Comparison of ENCODE assay signal across 10 mouse cellular contexts in the genomic region with DNA sequence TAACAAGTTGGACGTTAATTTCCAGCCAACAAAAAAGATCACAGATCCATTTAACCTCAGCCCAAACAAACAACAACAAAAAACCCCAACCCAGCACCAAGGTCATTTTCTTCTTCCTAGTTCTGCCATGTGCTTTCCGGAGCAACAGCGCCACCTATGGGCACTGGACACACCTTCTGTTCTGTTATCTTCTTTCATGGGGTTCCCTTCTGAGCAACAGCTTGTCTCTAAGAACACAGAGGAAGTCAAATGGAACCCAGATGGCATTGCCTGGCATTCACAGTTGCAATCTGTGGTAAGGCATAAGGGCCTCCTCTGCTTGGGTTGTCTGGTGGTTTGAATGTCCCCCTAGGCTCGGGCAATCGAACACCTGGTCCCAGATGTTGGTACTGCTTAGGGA. TPM values are rescaled to one million over a fixed set of nuclear protein-coding genes. Genes with fewer than 3 reads are reported as not detected.
DNase-seq lines count a peak whose midpoint lies in the region; ATAC-seq lines count a peak whose summit lies in the region.
"Had no signal": no experiment of that assay in that cellular context is flagged by ENCODE, and none has a peak within 500 bp of the region (broad histone marks: within the 10 kb centered on the region; RNA-seq: fewer than 3 reads in every experiment).

No protein-coding gene starts in this region.

- 56% methylated on average over 5 of the region's 5 CpGs for WGBS in liver, embryonic 12.5 days (ENCODE audit: insufficient replicate concordance)
- WGBS in hindbrain, embryonic 10.5 days: 67% methylated on average over 5 of the region's 5 CpGs
- WGBS in forebrain, embryonic 12.5 days: 78% methylated on average over 5 of the region's 5 CpGs

- H3K4me2 ChIP-seq in liver, embryonic 12.5 days: no peak overlapping the region
- no peak overlapping the region for H3K4me2 ChIP-seq in forebrain, embryonic 12.5 days
- H3K4me2 ChIP-seq: embryonic facial prominence, embryonic 13.5 days; neural tube, embryonic 13.5 days had no signal

- H3K36me3 ChIP-seq in liver, embryonic 12.5 days: no peaks in the 10 kb centered on the region
- H3K36me3 ChIP-seq in hindbrain, embryonic 10.5 days: peaks cover 27% of the 10 kb centered on the region
- no peaks in the 10 kb centered on the region; the same call in 1 of the 2 replicates for H3K36me3 ChIP-seq in forebrain, embryonic 12.5 days (replicated peaks)
- H3K36me3 ChIP-seq: neural tube, embryonic 13.5 days had no signal

- no peaks in the 10 kb centered on the region for H3K27me3 ChIP-seq in liver, embryonic 12.5 days (replicated peaks)
- no peaks in the 10 kb centered on the region for H3K27me3 ChIP-seq in hindbrain, embryonic 10.5 days (ENCODE audit: insufficient read depth, poor library complexity, severe bottlenecking)
- H3K27me3 ChIP-seq in forebrain, embryonic 12.5 days: no peaks in the 10 kb centered on the region
- H3K27me3 ChIP-seq: embryonic facial prominence, embryonic 13.5 days; neural tube, embryonic 13.5 days had no signal

- peak; percentile 34 for DNase-seq in liver
- DNase-seq in R1 (ENCODE audit: low read depth, low spot score): peak; percentile 80
- peak; percentile 91 for DNase-seq in cerebellum, adult 8-10 months
- DNase-seq in layer of hippocampus, postnatal 10 days (ENCODE audit: low spot score in 2 of 2): peak; percentile 82 to 84
- peak; percentile 71 for DNase-seq in right cerebral cortex, adult 18-20 months
- no peak for DNase-seq in hindbrain, embryonic 10.5 days (ENCODE audit: low spot score)

- ATAC-seq in liver, embryonic 12.5 days: no peak
- ATAC-seq in forebrain, embryonic 12.5 days (ENCODE audit: low FRiP score): no peak

- no peaks in the 10 kb centered on the region for H3K9me3 ChIP-seq in liver, embryonic 12.5 days (replicated peaks)
- H3K9me3 ChIP-seq in hindbrain, embryonic 10.5 days: peaks cover 7% of the 10 kb centered on the region
- H3K9me3 ChIP-seq in forebrain, embryonic 12.5 days: 0 out of 2 replicates have a peak, but pooled peaks cover 3% of the 10 kb centered on the region
- H3K9me3 ChIP-seq: neural tube, embryonic 13.5 days had no signal

- 0 out of 2 replicates have a peak, but pooled peaks cover 3% of the 10 kb centered on the region for H3K4me1 ChIP-seq in liver, embryonic 12.5 days
- H3K4me1 ChIP-seq in hindbrain, embryonic 10.5 days (replicated peaks): peaks cover 27% of the 10 kb centered on the region
- H3K4me1 ChIP-seq in forebrain, embryonic 12.5 days: peaks cover 4% of the 10 kb centered on the region

- no peak overlapping the region for H3K9ac ChIP-seq in liver, embryonic 12.5 days
- no peak overlapping the region for H3K9ac ChIP-seq in forebrain, embryonic 12.5 days
- H3K9ac ChIP-seq: embryonic facial prominence, embryonic 13.5 days; neural tube, embryonic 13.5 days had no signal

- no peak overlapping the region for H3K4me3 ChIP-seq in liver, embryonic 12.5 days
- no peak overlapping the region for H3K4me3 ChIP-seq in hindbrain, embryonic 10.5 days
- H3K4me3 ChIP-seq in forebrain, embryonic 12.5 days (replicated peaks): no peak overlapping the region
- H3K4me3 ChIP-seq: embryonic facial prominence, embryonic 13.5 days; neural tube, embryonic 13.5 days had no signal

- no peak overlapping the region for H3K27ac ChIP-seq in liver, embryonic 12.5 days
- no peak overlapping the region for H3K27ac ChIP-seq in hindbrain, embryonic 10.5 days
- no peak overlapping the region for H3K27ac ChIP-seq in forebrain, embryonic 12.5 days
- H3K27ac ChIP-seq: embryonic facial prominence, embryonic 13.5 days; neural tube, embryonic 13.5 days had no signal

RNA-seq across cellular contexts. Expression of a gene that starts 19.4 kb away (rescaled TPM):
- polyA plus RNA-seq in liver, embryonic 12.5 days (2016; fragmentation: Nextera tagmentation; extraction: Ambion mirVana): 2.1 and 2.2 TPM in 2 replicates
- total RNA-seq in layer of hippocampus, postnatal 10 days (2021): 10 to 100 TPM; 16.6 to 18.9 TPM
- 28.5 and 33.1 TPM in 2 replicates for polyA plus RNA-seq in hindbrain, embryonic 10.5 days (2016; fragmentation: Nextera tagmentation; extraction: Ambion mirVana)
- polyA plus RNA-seq in forebrain, embryonic 12.5 days (2016; fragmentation: Nextera tagmentation; extraction: Ambion mirVana): 48.5 and 51.2 TPM in 2 replicates
